Mouse (Mus musculus): ENCODE measurements around the gene Vmn1r196. TPM values are rescaled to one million over a fixed set of nuclear protein-coding genes. Genes with fewer than 3 reads are reported as not detected.

Gene Vmn1r196
- polyA plus RNA-seq, 1 experiment from 2014 or later = not detected

DNA sequence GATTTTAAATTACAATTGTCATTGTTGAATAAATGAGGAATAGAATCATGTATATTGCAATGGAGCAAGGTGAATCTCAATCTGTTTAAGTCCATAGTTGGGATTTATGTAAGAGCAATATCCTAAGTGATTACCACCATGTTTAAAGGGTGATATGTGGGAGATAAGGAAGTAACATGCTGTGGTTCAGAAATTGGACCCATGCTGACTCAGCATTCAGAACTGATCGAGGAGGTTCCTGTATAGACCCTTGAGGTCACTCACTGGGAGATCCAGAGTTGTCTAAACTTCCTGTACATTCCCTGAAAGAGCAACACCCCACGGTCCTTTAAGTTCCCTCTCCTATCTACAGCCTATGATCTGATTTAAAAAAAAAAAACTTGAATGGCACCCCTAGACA, 43.5 kb downstream of the Vmn1r196 start:
- WGBS = 63% methylated on average over 2 of the region's 2 CpGs
- no peak for ATAC-seq (ENCODE audit: low FRiP score, low TSS enrichment)
- Histone ChIP-seq H3K36me3 (ENCODE audit: control insufficient read depth, insufficient read depth, low read length) (no peaks in the 10 kb centered on the region), H3K27ac (ENCODE audit: low read depth, low read length) (no peak overlapping the region), H3K9me3 (ENCODE audit: control insufficient read depth, low read length) (no peaks in the 10 kb centered on the region), H3K27me3 (ENCODE audit: control insufficient read depth, insufficient read depth, low read length) (no peaks in the 10 kb centered on the region), H3K9ac (ENCODE audit: low read depth, low read length) (no peak overlapping the region), H3K4me1 (ENCODE audit: control insufficient read depth, insufficient read depth, low read length) (no peaks in the 10 kb centered on the region), H3K4me2 (replicated peaks; ENCODE audit: low read depth, low read length) (no peak overlapping the region), H3K4me3 (ENCODE audit: low read length) (no peak overlapping the region)

DNA sequence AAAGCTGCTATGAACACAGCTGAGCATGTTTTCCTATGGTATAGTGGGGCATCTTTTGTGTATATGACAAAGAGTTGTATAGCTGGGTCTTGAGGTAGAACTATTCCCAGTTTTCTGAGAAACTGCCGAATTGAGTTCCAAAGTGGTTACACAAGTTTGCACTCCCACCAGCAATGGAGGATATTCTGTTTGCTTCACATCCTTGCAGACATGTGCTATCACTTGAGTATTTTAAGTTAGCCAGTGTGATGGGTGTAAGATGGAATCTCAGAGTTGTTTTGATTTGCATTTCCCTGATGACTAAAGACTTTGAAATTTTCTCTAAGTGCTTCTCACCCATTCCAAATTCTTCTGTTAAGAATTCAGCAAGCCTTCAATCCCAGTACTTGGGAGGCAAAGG, 45.8 kb downstream of the Vmn1r196 start:
- H3K36me3 ChIP-seq (ENCODE audit: control insufficient read depth, insufficient read depth, low read length) = no peaks in the 10 kb centered on the region
- no peak for ATAC-seq (ENCODE audit: low FRiP score, low TSS enrichment)
- no peaks in the 10 kb centered on the region for H3K27me3 ChIP-seq (ENCODE audit: control insufficient read depth, insufficient read depth, low read length)
- H3K4me1 ChIP-seq (ENCODE audit: control insufficient read depth, insufficient read depth, low read length) = no peaks in the 10 kb centered on the region
- 83% methylated on average over 1 of the region's 1 CpGs for WGBS
- H3K9ac ChIP-seq (ENCODE audit: low read depth, low read length) = no peak overlapping the region
- no peak overlapping the region for H3K27ac ChIP-seq (ENCODE audit: low read depth, low read length)
- no peak overlapping the region for H3K4me2 ChIP-seq (replicated peaks; ENCODE audit: low read depth, low read length)
- no peak overlapping the region for H3K4me3 ChIP-seq (ENCODE audit: low read length)
- no peaks in the 10 kb centered on the region for H3K9me3 ChIP-seq (ENCODE audit: control insufficient read depth, low read length)

Other genes starting within 250 kb of the Vmn1r196 start
- gene Hist1h4i, start 248.6 kb upstream of the Vmn1r196 start, polyA plus RNA-seq (2014; fragmentation: Nextera tagmentation; extraction: Ambion mirVana) = 33.2 and 38.0 TPM in 2 replicates
- gene Hist1h2ag, start 247.0 kb upstream of the Vmn1r196 start, polyA plus RNA-seq (2014; fragmentation: Nextera tagmentation; extraction: Ambion mirVana) = 81.2 and 125 TPM in 2 replicates
- gene Hist1h2bj, start 246.7 kb upstream of the Vmn1r196 start, polyA plus RNA-seq (2014; fragmentation: Nextera tagmentation; extraction: Ambion mirVana) = 18.7 and 33.9 TPM in 2 replicates
- not detected in 2 replicates for gene Vmn1r188, start 205.5 kb upstream of the Vmn1r196 start, polyA plus RNA-seq (2014; fragmentation: Nextera tagmentation; extraction: Ambion mirVana)
- gene Vmn1r189, start 184.1 kb upstream of the Vmn1r196 start, polyA plus RNA-seq (2014; fragmentation: Nextera tagmentation; extraction: Ambion mirVana) = not detected in 2 replicates
- not detected in 2 replicates for gene Vmn1r191, start 106.0 kb upstream of the Vmn1r196 start, polyA plus RNA-seq (2014; fragmentation: Nextera tagmentation; extraction: Ambion mirVana)
- gene Vmn1r192, start 98.8 kb upstream of the Vmn1r196 start, polyA plus RNA-seq (2014; fragmentation: Nextera tagmentation; extraction: Ambion mirVana) = not detected in 2 replicates
- gene Vmn1r193, start 66.8 kb upstream of the Vmn1r196 start, polyA plus RNA-seq (2014; fragmentation: Nextera tagmentation; extraction: Ambion mirVana) = not detected in 2 replicates
- not detected in 2 replicates for gene Vmn1r194, start 45.7 kb upstream of the Vmn1r196 start, polyA plus RNA-seq (2014; fragmentation: Nextera tagmentation; extraction: Ambion mirVana)
- not detected in 2 replicates for gene Vmn1r195, start 19.4 kb upstream of the Vmn1r196 start, polyA plus RNA-seq (2014; fragmentation: Nextera tagmentation; extraction: Ambion mirVana)
- gene Vmn1r197, start 34.7 kb downstream of the Vmn1r196 start, polyA plus RNA-seq (2014; fragmentation: Nextera tagmentation; extraction: Ambion mirVana) = not detected in 2 replicates
- not detected in 2 replicates for gene Vmn1r198, start 60.4 kb downstream of the Vmn1r196 start, polyA plus RNA-seq (2014; fragmentation: Nextera tagmentation; extraction: Ambion mirVana)
- gene Vmn1r199, start 89.9 kb downstream of the Vmn1r196 start, polyA plus RNA-seq (2014; fragmentation: Nextera tagmentation; extraction: Ambion mirVana) = not detected in 2 replicates
- gene Vmn1r200, start 100.5 kb downstream of the Vmn1r196 start, polyA plus RNA-seq (2014; fragmentation: Nextera tagmentation; extraction: Ambion mirVana) = not detected in 2 replicates
- not detected in 2 replicates for gene Vmn1r201, start 182.0 kb downstream of the Vmn1r196 start, polyA plus RNA-seq (2014; fragmentation: Nextera tagmentation; extraction: Ambion mirVana)
- not detected in 2 replicates for gene Vmn1r202, start 215.5 kb downstream of the Vmn1r196 start, polyA plus RNA-seq (2014; fragmentation: Nextera tagmentation; extraction: Ambion mirVana)
- gene Vmn1r203, start 228.2 kb downstream of the Vmn1r196 start, polyA plus RNA-seq (2014; fragmentation: Nextera tagmentation; extraction: Ambion mirVana) = not detected in 2 replicates